Mouse (Mus musculus): ENCODE measurements around the gene Lrrc27.

DNA sequence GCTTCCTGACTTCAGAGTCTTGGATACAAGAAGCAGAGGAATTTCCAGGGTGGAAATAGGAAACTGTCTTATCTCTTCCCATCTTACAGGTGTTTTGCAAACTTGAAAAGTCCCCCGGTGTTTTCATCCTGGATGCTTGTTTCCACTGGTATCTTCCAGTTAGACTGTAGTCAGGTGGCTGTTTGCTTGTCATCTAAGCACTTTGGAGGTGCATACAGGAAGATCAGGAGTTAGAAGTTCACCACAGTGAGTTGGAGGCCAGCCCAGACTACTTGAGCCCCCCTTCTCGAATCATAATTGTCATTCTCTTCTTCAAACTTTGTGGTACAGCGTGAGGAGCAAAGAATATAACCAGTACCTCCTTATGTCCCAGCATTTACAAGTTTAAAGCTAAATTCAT is 1.4 kb downstream of the Lrrc27 start:
- no peak for TF ChIP-seq POLR2A (IDR thresholded peaks at IDR 0.05; ENCODE audit: borderline replicate concordance, extremely low read depth, insufficient read depth, insufficient read length, poor library complexity, severe bottlenecking)
- no peak for TF ChIP-seq CTCF (IDR thresholded peaks at IDR 0.05; ENCODE audit: borderline replicate concordance, extremely low read depth, insufficient read depth, insufficient read length)
